Mouse (Mus musculus) kidney, adult 18-20 months (tissue): Measurements from ENCODE around the gene Cep170b.
A peak's percentile ranks its signal among the peaks of the same experiment; 100 is the strongest.

Source experiments
- DNase-seq: peaks from one replicate; pipeline ENCODE4 v3.0.0; 2021

Gene Cep170b

GRCm38 (mm10) chr12:112720216-112720615, at the start of gene Cep170b:
TSS of gene Cep170b (plus strand) at chr12:112720455.
- peak; percentile 43 for DNase-seq

DNA sequence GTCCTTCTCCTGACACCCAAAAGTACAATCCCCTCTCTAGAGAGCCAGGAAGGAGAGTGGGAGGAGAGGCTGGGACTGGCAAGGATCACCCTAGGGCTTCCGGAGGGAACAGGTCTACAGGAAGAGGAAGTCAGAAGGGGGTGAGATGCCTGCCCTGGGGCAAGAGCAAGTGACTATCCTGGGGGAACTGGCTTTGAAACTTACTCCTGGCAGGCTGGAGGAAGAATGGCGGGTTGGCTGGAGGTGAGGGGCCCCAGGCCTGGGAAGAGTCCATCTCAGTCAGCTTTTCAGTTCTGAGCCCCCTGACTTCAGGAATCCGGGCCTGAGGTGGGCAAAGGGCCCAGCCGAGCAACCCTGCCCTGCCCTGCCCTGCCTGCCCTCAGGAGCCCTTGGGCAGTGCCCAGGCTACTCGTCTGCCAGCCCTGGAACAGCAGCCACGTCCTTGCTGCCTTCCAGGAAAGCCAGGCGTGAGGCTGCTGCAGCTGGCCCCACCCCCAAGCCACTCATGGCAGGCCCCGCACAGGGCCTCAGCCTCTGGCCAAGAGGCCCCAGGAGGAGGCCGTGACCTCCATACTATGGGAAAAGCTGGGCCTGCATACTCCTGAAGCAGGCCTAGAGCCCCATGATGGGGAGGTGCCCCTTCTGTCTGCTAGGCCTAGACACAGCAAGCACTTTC, 49.4 kb upstream of the Cep170b start:
- peak; percentile 33 for DNase-seq

DNA sequence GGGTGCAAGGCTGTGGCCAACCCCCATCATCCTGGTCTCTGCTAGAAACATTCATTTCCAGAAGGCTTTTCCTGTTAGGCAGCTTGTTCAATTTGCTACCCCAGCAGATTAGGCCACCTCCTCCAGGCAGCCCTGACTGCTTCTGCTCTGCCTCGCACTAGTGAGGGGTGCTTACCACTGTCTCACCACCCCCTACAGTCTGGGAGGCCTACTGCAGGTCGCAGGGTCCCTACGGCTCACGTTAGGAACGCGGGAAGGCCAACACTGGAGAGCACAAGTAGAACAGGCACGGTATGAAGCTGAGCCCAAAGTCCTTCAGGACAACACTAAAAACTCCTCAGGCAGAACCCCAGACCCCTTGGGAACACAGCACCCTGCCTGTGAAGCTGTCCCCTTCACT, 48.4 kb upstream of the Cep170b start:
- DNase-seq = no peak

GRCm38 (mm10) chr12:112672744-112673575, 47.3 kb upstream of the Cep170b start:
- DNase-seq = no peak

DNA sequence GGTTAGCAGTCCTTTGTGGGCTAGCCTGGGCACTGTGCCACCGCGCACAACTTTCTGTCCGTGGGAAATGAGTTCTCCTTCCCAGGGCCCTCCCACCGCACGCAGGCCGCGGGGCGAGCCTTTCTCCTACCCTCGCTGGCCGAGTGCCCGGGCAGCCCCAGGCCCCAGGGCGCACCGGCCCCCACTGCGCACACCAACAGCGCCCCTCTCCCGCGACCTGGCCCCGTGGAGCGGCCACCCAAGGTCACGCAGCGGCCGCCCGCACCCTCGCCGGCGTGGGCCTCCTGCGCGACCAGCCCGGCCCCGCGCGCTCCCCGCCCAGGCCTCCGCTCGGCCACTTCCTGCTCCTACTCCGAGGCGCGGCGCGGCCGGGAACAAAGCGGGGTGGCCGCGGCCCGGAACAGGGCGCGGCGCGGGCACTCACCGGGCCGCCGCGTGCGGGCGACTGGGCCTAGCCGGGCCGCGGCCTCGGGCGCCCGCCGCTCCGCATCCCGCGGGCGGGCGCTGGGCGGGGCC, 46.6 kb upstream of the Cep170b start:
- peak; percentile 52 for DNase-seq

DNA sequence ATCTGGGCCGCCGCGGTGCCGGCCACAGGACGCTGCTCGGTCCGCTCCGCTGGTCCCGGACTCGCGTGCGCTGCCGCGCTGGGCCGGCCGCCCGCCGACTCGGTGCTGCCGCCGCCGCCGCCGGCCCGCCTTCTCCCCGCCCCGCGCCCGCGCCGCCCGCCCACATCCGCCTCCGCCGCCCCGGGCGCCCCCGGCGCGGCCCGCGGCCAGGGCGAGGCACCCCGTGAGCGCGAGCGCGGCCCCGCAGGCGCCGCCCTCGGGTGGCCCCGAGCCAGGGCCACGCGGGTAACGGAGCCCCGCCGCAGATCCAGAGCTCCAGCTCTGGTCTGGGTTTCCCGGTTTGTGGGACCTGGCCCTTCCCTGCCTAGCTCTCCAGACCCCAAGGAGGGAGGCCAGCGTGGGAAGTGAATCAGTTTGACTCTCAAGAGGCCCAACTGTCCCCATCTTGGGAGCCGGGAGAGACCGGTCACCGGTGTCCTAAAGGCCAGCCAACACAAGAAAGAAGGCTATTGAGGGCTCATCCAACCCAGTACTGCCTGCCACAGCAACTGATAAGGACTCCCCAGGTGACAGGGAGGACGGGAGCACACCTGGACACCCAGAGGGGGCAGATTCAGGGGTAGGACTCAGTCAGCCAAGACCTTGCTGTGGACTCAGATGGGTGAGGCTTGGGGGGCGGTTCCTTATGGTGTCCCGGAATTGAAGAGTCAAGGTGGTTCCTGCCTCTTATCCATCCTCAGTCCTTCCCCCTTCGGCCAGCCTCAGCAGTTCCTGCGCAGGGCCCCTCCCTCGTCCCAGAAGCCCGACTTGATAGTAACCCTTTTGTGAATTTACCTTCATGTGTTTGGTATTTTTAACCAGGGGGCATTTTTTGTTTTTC, 45.9 kb upstream of the Cep170b start, which contains the start of gene Akt1:
Gene Akt1, minus strand, starts transcription at position 753 of the 880 bp plus-strand sequence.
- DNase-seq = peak; percentile 73

DNA sequence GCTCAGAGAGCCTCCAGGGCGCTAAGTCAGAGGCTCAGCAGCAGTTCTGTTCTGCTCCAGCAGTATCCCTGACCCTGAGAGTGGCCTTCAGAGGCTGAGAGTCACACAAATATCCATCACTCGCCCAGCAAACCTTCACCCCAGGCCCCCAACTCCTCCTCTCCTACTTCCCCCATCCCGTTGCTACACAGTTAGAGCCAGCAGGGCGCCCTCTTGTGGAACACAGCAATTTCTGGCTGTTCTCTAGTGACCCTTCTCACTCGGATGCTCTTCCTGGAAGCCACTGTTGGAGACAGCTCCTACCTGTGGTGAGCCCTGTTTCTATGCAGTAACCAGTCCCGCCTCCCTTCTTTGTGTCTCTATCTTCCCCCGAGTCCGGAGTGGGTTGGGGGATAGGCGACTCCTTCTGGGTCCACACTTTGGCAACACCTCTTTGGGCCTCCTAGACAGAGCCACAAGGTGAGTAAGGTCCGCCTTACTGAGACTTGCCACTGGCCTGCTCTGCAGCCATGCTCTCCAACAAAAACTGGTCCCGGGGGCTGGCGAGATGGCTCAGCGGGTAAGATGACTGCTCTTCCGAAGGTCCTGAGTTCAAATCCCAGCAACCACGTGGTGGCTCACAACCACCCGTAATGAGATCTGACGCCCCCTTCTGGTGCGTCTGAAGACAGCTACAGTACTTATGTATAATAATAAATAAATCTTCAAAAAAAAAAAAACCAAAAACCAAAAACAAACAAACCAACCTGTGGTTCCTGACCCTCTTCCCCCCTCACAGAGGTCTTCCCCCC, 44.8 kb upstream of the Cep170b start:
- peak; percentile 88 for DNase-seq

- DNase-seq = no peak
These were observed 43.2 kb upstream of the Cep170b start for GRCm38 (mm10) chr12:112677076-112677475.

GRCm38 (mm10) chr12:112677943-112678554, 42.2 kb upstream of the Cep170b start:
- no peak for DNase-seq

GRCm38 (mm10) chr12:112678555-112679026, 41.7 kb upstream of the Cep170b start, which contains the start of gene Zbtb42:
TSS of gene Zbtb42 (plus strand) at chr12:112678828.
- peak; percentile 74 for DNase-seq

DNA sequence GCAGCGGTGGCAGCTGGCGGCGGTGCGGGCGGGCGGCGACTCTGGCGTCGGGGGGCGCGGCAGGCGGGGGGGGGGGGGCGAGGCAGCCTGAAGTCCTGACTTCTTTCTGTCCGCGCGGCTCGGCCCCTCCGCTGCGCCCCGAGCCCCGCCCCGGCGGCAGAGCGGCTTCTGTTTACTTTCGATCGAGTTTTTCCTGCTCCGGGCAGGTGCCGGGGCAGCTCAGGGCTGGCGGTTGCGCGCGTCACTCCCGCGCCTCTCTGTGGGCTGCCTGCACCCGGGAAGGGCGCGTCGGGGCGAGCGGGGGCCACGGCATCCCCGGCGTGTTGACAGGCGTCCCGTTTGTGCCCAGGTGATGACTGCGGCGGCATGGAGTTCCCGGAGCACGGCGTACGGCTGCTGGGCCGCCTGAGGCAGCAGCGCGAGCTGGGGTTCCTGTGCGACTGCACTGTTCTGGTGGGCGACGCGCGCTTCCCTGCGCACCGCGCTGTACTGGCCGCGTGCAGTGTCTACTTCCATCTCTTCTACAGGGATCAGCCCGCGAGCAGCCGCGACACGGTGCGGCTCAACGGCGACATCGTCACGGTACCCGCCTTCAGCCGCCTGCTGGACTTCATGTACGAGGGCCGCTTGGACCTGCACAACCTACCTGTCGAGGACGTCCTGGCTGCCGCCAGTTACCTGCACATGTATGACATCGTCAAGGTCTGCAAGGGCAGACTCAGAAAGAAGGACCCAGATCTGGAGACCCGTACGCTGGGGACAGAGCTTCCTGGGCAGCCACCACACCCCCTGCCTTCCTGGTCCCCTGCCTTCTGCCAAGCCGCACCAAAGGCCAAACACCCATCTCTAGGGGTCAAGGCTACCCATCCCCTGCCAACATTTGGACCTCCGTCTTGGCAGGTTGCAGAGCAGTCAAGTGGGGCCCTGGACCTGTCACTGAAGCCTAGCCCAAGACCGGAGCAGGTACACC, 40.9 kb upstream of the Cep170b start:
- DNase-seq = peak; percentile 48

GRCm38 (mm10) chr12:112683351-112683750, 36.9 kb upstream of the Cep170b start:
- no peak for DNase-seq

DNA sequence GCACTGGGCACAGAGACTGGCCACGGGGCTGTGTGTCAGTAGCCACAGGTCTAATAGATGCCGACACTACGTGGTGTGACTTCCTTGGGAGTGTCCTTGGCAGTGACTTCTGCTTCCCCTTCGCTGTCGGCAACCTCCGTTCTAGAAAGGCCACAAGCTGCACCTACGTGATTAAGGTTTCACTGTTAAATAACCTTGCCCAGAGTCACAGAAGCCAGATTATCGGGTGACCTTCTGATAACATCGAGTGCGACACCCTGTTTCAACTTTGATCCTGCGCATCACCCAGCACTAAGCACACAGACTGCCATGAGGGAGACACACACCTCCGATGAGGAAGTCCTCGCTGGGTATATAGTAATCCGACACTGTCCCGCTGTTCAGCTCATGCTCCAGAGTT, 31.8 kb upstream of the Cep170b start:
- DNase-seq = no peak

GRCm38 (mm10) chr12:112693185-112694126, 26.8 kb upstream of the Cep170b start:
- peak; percentile 94 for DNase-seq

- no peak for DNase-seq
These were observed 26.2 kb upstream of the Cep170b start for GRCm38 (mm10) chr12:112694127-112694475.

- no peak for DNase-seq
These were observed 23.3 kb upstream of the Cep170b start for GRCm38 (mm10) chr12:112696806-112697425.

DNA sequence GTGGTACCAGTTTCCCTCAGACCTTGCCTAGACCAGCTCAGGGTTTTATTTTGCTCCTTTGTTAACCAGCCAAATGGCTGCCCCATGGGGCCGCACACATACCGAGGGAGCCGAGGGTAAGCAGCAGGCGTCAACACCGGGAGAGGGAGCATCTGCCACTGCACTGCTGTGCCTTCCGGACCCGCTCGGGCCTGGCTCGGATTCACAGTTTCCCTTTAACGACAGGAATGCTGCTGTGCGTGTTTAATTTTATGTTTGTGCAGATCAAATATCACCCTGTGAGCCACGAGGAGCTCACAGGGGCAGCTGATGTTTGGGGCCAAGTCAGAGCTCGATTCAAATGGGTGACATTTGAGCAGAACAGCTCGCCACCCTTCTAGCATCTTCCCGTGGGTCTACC, 19.7 kb upstream of the Cep170b start:
- no peak for DNase-seq
